Mouse (Mus musculus): ENCODE data around the gene Slc25a21.
A peak's percentile ranks its signal among the peaks of the same experiment; 100 is the strongest.

DNA sequence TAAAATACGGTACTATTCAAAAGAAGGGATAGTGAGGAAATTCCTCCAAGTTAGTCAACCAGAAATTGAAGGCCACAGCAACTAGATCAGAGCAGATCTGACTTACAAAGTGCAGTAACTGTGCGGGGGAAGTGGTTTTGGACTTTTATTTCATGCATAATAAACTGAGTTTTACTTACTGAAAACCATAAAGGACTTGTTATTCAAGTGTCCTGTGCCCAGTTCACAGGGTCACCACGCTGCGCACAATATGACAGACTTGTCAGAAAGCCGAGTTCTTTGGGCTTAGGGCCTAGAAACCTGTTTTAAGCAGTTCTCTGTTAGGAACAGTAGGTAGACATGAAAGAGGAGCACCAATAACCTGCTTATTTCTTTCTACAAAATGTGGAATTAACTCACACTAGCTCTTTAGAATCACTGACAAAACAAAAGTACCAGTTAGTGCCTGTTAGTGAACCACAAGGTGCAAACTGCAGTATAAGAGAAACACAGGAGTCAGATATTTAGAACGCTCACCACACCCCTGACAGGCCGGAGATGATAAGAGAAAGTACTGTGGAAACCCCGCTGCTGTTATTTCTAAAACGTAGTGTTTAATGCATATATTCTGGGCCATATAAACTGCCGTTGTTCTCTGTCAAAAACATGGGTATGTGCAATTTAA lies at the start of gene Slc25a21:
- peak; percentile 92 for TF ChIP-seq EP300 (IDR thresholded peaks at IDR 0.05; ENCODE audit: low read depth)
- no peak for TF ChIP-seq CTCF (IDR thresholded peaks at IDR 0.05; ENCODE audit: low read depth)

Measured in liver, postnatal 0 days (tissue).